Mouse (Mus musculus) kidney, embryonic 16.5 days (tissue): ENCODE measurements around the gene Cacna1c. TPM values are rescaled to one million over a fixed set of nuclear protein-coding genes. Genes with fewer than 3 reads are reported as not detected.

Source experiments
- ATAC-seq: fragments of 200-750 bp; cut with Nextera tagmentation; 2 replicates; pipeline ENCODE4 v1.8.0; 2017; ENCODE audit warnings: moderate TSS enrichment; ENCODE audit not compliant: low FRiP score, low TSS enrichment
- H3K27ac ChIP-seq: fragments of 300-500 bp; sonication (generic); 2 replicates; pipeline ENCODE4 v1.5.1; 2014; ENCODE audit warnings: low read length
- H3K27me3 ChIP-seq: fragments of 300-500 bp; sonication (generic); 2 replicates; pipeline ENCODE4 v1.6.1; 2014; ENCODE audit warnings: low read length, control low read depth, mixed read lengths; ENCODE audit not compliant: insufficient read depth
- H3K36me3 ChIP-seq: fragments of 300-500 bp; sonication (generic); 2 replicates; pipeline ENCODE4 v1.6.1; 2014; ENCODE audit warnings: low read length, control low read depth, mixed read lengths; ENCODE audit not compliant: insufficient read depth
- H3K4me1 ChIP-seq: fragments of 300-500 bp; sonication (generic); 2 replicates; pipeline ENCODE4 v1.6.1; 2014; ENCODE audit warnings: low read length, control low read depth, mixed read lengths; ENCODE audit not compliant: insufficient read depth
- H3K4me2 ChIP-seq: fragments of 300-500 bp; sonication (generic); replicated peaks from 2 replicates; pipeline ENCODE4 v1.6.1; 2014; ENCODE audit warnings: low read depth, low read length
- H3K4me3 ChIP-seq: fragments of 300-500 bp; sonication (generic); 2 replicates; pipeline ENCODE4 v1.5.1; 2014; ENCODE audit warnings: mild to moderate bottlenecking, low read length
- H3K9ac ChIP-seq: fragments of 300-500 bp; sonication (generic); replicated peaks from 2 replicates; pipeline ENCODE4 v1.6.1; 2014; ENCODE audit warnings: low read length
- H3K9me3 ChIP-seq: fragments of 300-500 bp; sonication (generic); 2 replicates; pipeline ENCODE4 v1.6.1; 2016; ENCODE audit warnings: low read length, control low read depth
- WGBS: fragments of 180-500 bp; shearing (Covaris S2); extraction: QIAGEN DNeasy Blood & Tissue Kit; methylation state at CpG from one replicate; pipeline ENCODE4 v1.1.7; 2014; 5-methylcytosine and 5-hydroxymethylcytosine counted together
- polyA plus RNA-seq: library from polyadenylated mRNA; unstranded; fragments of >200 nt; fragmentation: Nextera tagmentation; extraction: Ambion mirVana; gene quantifications from 2 replicates; pipeline ENCODE4 v1.2.1, GENCODE M21; 2015

Gene Cacna1c
- polyA plus RNA-seq, 1 experiment from 2014 or later: 1.4 TPM

DNA sequence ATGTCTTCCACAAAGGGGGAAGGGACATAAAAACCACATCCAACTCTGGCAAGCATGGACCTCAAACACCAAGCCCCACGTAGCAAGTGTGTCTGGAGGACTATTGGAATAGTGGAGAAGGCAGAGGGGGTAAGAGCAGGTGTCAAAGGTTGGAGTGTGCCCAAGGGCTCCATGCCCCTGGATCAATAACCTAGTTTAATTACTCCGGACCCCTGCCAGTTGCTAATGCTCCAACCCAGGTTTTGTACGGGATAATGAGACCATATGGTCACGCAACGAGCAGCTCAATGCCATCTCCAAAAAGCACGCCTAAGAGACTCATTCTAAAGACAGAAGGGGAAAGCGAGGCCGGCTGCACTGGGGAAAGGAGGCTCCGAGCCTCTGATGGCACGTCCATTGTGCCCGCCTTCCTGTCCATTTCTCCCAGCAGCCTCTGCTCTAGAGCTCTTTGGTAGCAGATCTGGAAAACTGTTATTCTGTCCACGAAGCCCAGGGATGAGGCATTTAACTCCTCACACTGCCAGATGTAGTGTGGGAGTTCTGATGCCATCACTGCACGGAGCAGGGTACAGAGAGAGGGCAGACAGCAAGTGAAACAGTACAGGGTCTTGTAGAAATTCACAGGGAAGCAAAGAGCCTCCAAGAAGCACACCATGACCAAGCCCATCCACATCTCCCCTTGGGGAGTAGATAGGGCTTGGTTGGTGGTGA is 257.7 kb downstream of the Cacna1c start:
- H3K9ac ChIP-seq: no peak overlapping the region
- H3K4me3 ChIP-seq: no peak overlapping the region
- H3K27ac ChIP-seq: no peak overlapping the region
- no peaks in the 10 kb centered on the region for H3K36me3 ChIP-seq
- H3K9me3 ChIP-seq: no peaks in the 10 kb centered on the region
- H3K4me2 ChIP-seq: no peak overlapping the region
- no peak for ATAC-seq
- no peaks in the 10 kb centered on the region for H3K27me3 ChIP-seq
- H3K4me1 ChIP-seq: no peaks in the 10 kb centered on the region
- 88% methylated on average over 13 of the region's 13 CpGs for WGBS

DNA sequence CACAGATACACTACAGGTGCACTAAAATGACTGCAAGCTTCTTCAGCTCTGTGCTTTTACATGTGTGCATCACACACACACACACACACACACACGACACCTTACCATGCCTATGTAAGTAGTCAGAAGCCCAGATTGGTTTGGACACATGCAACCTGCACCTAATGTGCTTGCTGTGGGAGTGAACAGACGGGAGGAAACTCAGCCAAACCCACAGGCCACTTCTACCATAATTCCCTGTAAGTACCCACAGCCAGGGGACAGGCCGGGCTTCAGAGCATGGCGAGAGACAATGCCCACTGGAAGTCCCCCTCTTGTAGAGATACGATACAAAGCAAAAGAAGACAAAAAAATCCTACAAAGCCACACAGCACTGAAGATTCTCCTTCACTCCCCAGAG is 258.7 kb downstream of the Cacna1c start:
- Histone ChIP-seq H3K27me3 (no peaks in the 10 kb centered on the region), H3K9ac (no peak overlapping the region), H3K4me2 (no peak overlapping the region), H3K36me3 (no peaks in the 10 kb centered on the region), H3K9me3 (no peaks in the 10 kb centered on the region), H3K27ac (no peak overlapping the region), H3K4me3 (no peak overlapping the region), H3K4me1 (no peaks in the 10 kb centered on the region)
- 92% methylated on average over 5 of the region's 5 CpGs for WGBS
- ATAC-seq: no peak

DNA sequence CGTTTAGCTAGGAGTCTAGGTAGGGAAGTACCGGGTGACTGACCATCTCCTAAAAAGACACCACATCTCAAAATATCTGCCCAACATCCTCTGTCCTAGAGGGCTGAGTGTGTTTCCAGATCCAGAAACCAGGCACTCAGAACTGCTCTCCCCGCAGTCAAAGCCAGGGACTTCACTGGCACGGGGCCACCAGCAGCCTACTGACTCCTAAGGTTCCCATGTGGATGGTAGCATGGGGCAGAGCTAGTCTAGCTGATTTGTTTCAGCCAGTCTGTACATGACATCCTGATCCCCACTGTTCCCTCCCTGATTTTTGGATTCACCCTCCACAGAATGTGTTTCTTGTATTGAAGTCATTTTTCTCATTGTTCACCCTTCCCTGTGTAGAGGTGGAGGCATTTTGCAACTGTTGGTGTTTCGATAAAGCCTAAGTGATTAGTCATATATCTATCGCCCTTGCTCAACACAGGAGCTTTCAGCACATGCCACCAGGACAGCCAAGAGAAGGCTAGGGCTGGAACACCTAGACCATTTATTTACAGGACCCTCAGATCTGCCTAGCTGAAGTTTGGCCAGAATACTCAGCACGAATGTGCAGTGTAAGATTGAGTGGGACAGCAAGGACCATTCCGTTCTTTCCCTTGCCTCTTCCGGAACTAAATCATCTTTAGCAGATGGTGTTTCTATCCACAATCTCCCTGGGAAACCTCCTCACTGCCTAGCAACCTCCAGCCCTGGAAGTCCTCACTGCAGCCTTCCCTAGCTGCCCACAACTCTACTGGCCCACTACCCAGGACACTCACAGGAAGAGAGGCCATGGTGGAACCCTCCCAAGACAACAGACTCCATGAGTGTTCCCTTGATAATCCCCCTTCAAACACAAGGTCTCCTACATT is 260.4 kb downstream of the Cacna1c start:
- ATAC-seq: no peak
- H3K27ac ChIP-seq: no peak overlapping the region
- H3K27me3 ChIP-seq: no peaks in the 10 kb centered on the region
- H3K9ac ChIP-seq: no peak overlapping the region
- no peak overlapping the region for H3K4me3 ChIP-seq
- no peaks in the 10 kb centered on the region for H3K36me3 ChIP-seq
- H3K9me3 ChIP-seq: no peaks in the 10 kb centered on the region
- H3K4me1 ChIP-seq: no peaks in the 10 kb centered on the region
- 85% methylated on average over 9 of the region's 9 CpGs for WGBS
- H3K4me2 ChIP-seq: no peak overlapping the region

DNA sequence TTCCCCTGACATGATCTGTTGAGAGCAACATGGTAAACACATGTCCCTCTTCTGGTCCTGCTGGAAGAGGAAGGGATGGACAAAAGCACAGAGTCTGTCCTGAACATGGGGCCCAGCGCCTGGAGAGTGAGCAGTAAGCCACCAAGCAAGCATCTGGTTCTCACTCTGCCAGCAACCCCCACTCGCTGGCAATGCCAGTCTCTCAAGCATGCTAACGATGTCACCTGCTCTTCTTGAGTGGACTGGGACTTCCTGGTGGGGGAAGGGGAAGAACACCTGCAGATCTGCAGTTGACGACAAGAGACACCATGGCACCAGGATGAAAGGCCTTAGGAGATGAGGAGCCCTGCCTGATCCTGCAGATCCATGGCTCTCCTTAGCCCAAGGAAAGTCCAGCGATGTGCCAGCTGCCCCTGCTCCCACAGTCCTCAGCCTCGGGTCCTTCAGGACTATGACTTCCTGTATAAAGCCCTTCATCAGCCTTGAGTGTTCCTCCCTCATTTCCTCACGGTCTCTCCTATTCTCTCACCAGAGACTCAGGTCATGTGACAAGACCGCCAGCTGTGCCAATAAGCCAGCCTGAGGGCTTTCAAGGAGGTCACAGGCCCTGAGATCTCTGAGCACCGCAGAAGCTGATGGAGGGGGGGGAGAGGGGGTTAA is 261.8 kb downstream of the Cacna1c start:
- H3K4me2 ChIP-seq: no peak overlapping the region
- WGBS: 64% methylated on average over 9 of the region's 9 CpGs
- H3K4me1 ChIP-seq: no peaks in the 10 kb centered on the region
- no peaks in the 10 kb centered on the region for H3K9me3 ChIP-seq
- H3K4me3 ChIP-seq: no peak overlapping the region
- no peaks in the 10 kb centered on the region for H3K36me3 ChIP-seq
- H3K27me3 ChIP-seq: no peaks in the 10 kb centered on the region
- H3K9ac ChIP-seq: no peak overlapping the region
- ATAC-seq: no peak
- no peak overlapping the region for H3K27ac ChIP-seq

DNA sequence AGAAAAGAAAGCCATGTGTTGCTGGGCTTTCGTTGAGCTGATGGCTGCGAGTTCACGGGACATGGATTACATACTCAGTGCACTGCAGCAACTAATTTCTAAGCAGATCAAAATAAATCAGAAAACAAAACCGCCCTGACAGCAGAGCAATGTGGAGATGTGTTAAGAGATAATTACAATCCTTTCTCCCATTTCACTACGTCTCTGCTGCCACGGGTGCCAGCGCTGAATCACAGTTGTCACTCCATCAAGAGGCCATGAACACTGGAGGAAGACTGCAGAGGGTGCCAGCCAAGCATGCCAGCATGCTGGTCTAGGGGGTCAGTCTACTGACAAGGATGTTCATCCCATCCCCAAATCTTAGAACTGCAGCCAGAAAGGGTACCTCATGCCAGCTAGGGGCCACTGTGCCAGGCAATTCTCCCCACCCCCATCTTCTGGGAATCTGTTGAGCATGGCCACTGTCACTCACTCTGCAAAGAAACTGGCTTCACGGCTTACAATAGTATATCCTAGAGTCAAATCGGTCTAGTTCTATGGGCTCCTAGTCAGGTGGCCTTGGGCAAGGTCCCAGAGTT is 263.1 kb downstream of the Cacna1c start:
- no peak for ATAC-seq
- H3K36me3 ChIP-seq: no peaks in the 10 kb centered on the region
- no peak overlapping the region for H3K9ac ChIP-seq
- H3K27me3 ChIP-seq: no peaks in the 10 kb centered on the region
- no peak overlapping the region for H3K4me2 ChIP-seq
- no peak overlapping the region for H3K27ac ChIP-seq
- H3K4me1 ChIP-seq: no peaks in the 10 kb centered on the region
- no peak overlapping the region for H3K4me3 ChIP-seq
- H3K9me3 ChIP-seq: no peaks in the 10 kb centered on the region
- 90% methylated on average over 9 of the region's 9 CpGs for WGBS

DNA sequence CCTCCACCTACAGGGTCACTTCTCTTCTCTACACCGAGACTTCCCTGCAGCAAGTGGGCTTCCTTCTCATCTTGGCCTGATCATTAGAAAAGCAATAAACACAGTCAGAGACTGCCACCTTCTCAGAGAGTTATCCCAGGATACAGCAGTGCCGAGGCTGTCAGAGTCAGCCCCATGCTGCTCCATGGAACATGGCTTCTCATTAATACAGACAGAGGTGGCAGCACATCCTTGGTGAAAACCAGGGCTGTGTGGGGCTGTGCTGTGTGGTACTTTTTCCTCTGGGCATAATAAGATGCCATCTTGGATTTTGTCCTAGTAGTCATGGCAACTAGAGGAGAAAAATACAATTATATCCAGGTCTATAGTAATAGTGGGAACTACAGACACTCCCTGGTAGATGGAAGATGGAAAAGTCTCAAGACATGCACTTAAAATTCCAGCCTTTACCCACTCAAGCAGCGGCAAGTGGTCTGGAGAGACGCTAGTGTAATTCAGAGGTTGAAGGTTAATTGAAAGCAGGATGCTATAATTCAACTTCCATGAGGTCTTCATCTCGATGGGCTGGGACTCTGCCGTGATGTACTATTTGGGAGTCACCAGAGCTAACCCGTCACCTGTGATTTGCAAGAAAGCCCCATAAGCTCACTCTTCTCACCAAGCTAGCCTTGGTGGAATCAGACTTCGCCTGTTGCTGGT is 264.1 kb downstream of the Cacna1c start:
- Histone ChIP-seq H3K9ac (no peak overlapping the region), H3K27me3 (no peaks in the 10 kb centered on the region), H3K36me3 (no peaks in the 10 kb centered on the region), H3K4me3 (no peak overlapping the region), H3K4me2 (no peak overlapping the region), H3K4me1 (no peaks in the 10 kb centered on the region), H3K27ac (no peak overlapping the region), H3K9me3 (no peaks in the 10 kb centered on the region)
- ATAC-seq: no peak
- WGBS: 51% methylated on average over 8 of the region's 8 CpGs

DNA sequence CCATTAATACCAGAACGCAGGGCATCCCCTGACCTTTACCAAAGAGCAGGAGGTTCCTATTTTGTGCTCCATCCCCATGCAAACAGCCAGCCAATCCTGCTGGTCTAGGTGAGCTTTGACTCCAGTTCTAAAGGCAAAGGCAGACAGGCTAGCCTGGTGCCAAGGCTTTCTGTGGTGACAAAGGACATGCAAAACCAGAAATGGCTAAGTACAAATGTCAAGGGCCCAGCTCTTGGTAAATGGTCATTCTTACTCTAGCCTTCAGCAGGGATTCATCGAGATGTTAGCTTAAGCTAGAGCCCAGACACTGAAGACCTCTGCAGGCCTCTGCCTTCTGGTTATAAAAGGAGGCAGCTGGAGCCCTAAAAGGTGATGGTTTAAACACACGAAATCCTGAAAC is 269.5 kb downstream of the Cacna1c start:
- H3K9me3 ChIP-seq: no peaks in the 10 kb centered on the region
- no peak overlapping the region for H3K9ac ChIP-seq
- ATAC-seq: no peak
- H3K27me3 ChIP-seq: no peaks in the 10 kb centered on the region
- no peak overlapping the region for H3K27ac ChIP-seq
- H3K4me2 ChIP-seq: no peak overlapping the region
- no peak overlapping the region for H3K4me3 ChIP-seq
- 60% methylated on average over 3 of the region's 3 CpGs for WGBS
- no peaks in the 10 kb centered on the region for H3K4me1 ChIP-seq
- no peaks in the 10 kb centered on the region for H3K36me3 ChIP-seq

DNA sequence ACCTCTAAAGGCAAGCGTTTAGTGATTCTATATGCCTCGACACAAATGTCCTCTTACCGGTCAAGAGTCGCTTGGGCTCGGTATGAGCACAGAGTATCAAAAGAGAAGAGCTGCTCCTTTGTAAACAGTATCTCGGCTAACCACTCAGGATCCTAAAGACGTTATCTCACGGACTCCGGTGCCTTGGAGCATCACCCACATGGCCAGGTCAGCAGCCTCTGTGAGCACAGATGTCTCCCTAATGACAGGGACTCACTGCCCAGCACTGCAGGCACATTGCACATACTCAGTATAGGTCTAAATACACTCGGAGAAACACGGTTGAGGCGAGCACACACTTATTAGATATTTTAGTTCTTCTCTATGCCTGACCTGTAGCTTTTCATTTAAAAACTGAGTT is 271.8 kb downstream of the Cacna1c start:
- Histone ChIP-seq H3K4me1 (no peaks in the 10 kb centered on the region), H3K27ac (no peak overlapping the region), H3K4me3 (no peak overlapping the region), H3K4me2 (no peak overlapping the region), H3K27me3 (no peaks in the 10 kb centered on the region), H3K9ac (no peak overlapping the region), H3K36me3 (no peaks in the 10 kb centered on the region), H3K9me3 (no peaks in the 10 kb centered on the region)
- no peak for ATAC-seq
- 85% methylated on average over 12 of the region's 12 CpGs for WGBS

DNA sequence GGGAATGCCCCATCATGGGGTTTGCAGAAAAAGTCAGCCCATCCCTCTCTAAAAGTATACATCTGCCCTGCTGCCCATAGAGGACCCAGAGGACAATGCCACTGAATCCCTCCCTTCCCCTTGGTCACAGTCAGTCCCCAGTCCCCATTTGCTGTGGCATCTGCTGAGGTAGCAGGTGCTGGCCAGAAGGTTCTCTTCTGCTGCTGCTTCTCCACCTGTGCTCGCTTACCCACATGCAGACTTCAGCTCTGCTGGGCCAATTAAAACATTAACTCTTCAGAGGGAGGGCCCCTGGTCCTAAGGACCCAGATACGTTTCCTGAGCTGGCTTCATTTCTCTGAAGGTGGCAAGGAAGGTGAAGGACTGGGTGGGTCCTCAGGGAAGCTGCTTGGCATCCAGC is 272.3 kb downstream of the Cacna1c start:
- Histone ChIP-seq H3K4me1 (no peaks in the 10 kb centered on the region), H3K9ac (no peak overlapping the region), H3K4me2 (no peak overlapping the region), H3K4me3 (no peak overlapping the region), H3K36me3 (no peaks in the 10 kb centered on the region), H3K9me3 (no peaks in the 10 kb centered on the region), H3K27ac (no peak overlapping the region), H3K27me3 (no peaks in the 10 kb centered on the region)
- ATAC-seq: no peak
- 69% methylated on average over 2 of the region's 2 CpGs for WGBS
